Mouse (Mus musculus) myocyte (in vitro differentiated cells): ENCODE measurements at regions not wholly inside any gene's neighbourhood (a gene's known extent, or its start where the extent isn't known, plus 50 kb on each side); places are given as distances from the start of the nearest gene placed in this dataset.
A peak's percentile ranks its signal among the peaks of the same experiment; 100 is the strongest.

Experiments used
- H3K27me3 ChIP-seq: one replicate; pipeline ENCODE4 v1.6.1; 2011; ENCODE audit not compliant: control insufficient read depth, insufficient read depth, insufficient read length
- H3K36me3 ChIP-seq: one replicate; pipeline ENCODE4 v1.6.1; 2011; ENCODE audit not compliant: control insufficient read depth, insufficient read depth
- H3K4me2 ChIP-seq: one replicate; pipeline ENCODE4 v1.6.1; 2011; ENCODE audit warnings: low read depth, control low read depth
- H3K4me3 ChIP-seq: one replicate; pipeline ENCODE4 v1.5.1; 2011; ENCODE audit warnings: mild to moderate bottlenecking, control low read depth, moderate library complexity
- H3K79me2 ChIP-seq: one replicate; pipeline ENCODE4 v1.6.1; 2011; ENCODE audit not compliant: control insufficient read depth, insufficient read depth
- H3ac ChIP-seq: one replicate; pipeline ENCODE4 v1.6.1; 2011; ENCODE audit not compliant: control insufficient read depth, insufficient read length
- CEBPB ChIP-seq: IDR thresholded peaks from 2 replicates; pipeline ENCODE4 v1.6.1; 2011; ENCODE audit warnings: mild to moderate bottlenecking, moderate library complexity; ENCODE audit not compliant: poor library complexity, insufficient read depth, severe bottlenecking
- E2F4 ChIP-seq: IDR thresholded peaks from one replicate; pipeline ENCODE4 v1.6.1; 2011; ENCODE audit warnings: mild to moderate bottlenecking, control low read depth, moderate library complexity; ENCODE audit not compliant: insufficient read depth
- MAX ChIP-seq: IDR thresholded peaks from one replicate; pipeline ENCODE4 v1.6.1; 2011; ENCODE audit warnings: low read depth, mild to moderate bottlenecking, control low read depth
- MYOD1 ChIP-seq, 3 experiments: IDR thresholded peaks; one replicate each; pipeline ENCODE4 v1.6.1; 2011; ENCODE audit warnings: control low read depth in 2 of 3, low read depth in 2 of 3, mild to moderate bottlenecking in 2 of 3, moderate library complexity in 1 of 3; ENCODE audit not compliant: insufficient read length in 2 of 3, control insufficient read depth in 1 of 3
- MYOG ChIP-seq, 3 experiments: IDR thresholded peaks; one replicate each; pipeline ENCODE4 v1.6.1; 2011; ENCODE audit warnings: control low read depth in 2 of 3, low read depth in 2 of 3, mild to moderate bottlenecking in 2 of 3; ENCODE audit not compliant: insufficient read length in 2 of 3, control insufficient read depth in 1 of 3, insufficient read depth in 1 of 3
- POLR2A ChIP-seq: IDR thresholded peaks from one replicate; pipeline ENCODE4 v1.6.1; 2011; ENCODE audit warnings: low read depth, mild to moderate bottlenecking, control low read depth, moderate library complexity; ENCODE audit not compliant: insufficient read length
- POLR2AphosphoS2 ChIP-seq: IDR thresholded peaks from one replicate; pipeline ENCODE4 v1.6.1; 2011; ENCODE audit warnings: low read depth, control low read depth; ENCODE audit not compliant: insufficient read length
- REST ChIP-seq: IDR thresholded peaks from one replicate; pipeline ENCODE4 v1.6.1; 2011; ENCODE audit warnings: mild to moderate bottlenecking, control low read depth, moderate library complexity; ENCODE audit not compliant: insufficient read depth, insufficient read length
- SRF ChIP-seq: IDR thresholded peaks from one replicate; pipeline ENCODE4 v1.6.1; 2011; ENCODE audit warnings: low read depth; ENCODE audit not compliant: control insufficient read depth, insufficient read length
- TCF12 ChIP-seq: IDR thresholded peaks from one replicate; pipeline ENCODE4 v1.6.1; 2011; ENCODE audit warnings: mild to moderate bottlenecking, control low read depth; ENCODE audit not compliant: poor library complexity, insufficient read depth, severe bottlenecking
- TCF3 ChIP-seq: IDR thresholded peaks from one replicate; pipeline ENCODE4 v1.6.1; 2011; ENCODE audit warnings: low read depth, control low read depth; ENCODE audit not compliant: insufficient read length
- USF1 ChIP-seq: IDR thresholded peaks from one replicate; pipeline ENCODE4 v1.6.1; 2011; ENCODE audit warnings: low read depth, mild to moderate bottlenecking, control low read depth, moderate library complexity

GRCm38 (mm10) chr1:91670980-91671379 is 130.3 kb upstream of the Twist2 start:
- Histone ChIP-seq H3K79me2 (no peaks in the 10 kb centered on the region), H3K36me3 (no peaks in the 10 kb centered on the region), H3K4me3 (no peak overlapping the region)

GRCm38 (mm10) chr1:91674082-91674655 is 127.1 kb upstream of the Twist2 start:
- Histone ChIP-seq H3K36me3 (no peaks in the 10 kb centered on the region), H3K79me2 (no peaks in the 10 kb centered on the region), H3K27me3 (no peaks in the 10 kb centered on the region), H3K4me3 (no peak overlapping the region), H3K4me2 (no peak overlapping the region), H3ac (no peak overlapping the region)
- TF ChIP-seq CEBPB (peak; percentile 66; the same call in 1 of the 2 replicates), MYOG (IDR thresholded peaks at IDR 0.05; ENCODE audit: control insufficient read depth in 1 of 3, insufficient read depth in 1 of 3, insufficient read length in 2 of 3, low read depth in 2 of 3) (no peak), REST (no peak), SRF (no peak), USF1 (peak; percentile 53)

More at GRCm38 (mm10) chr1:91670980-91671379, 130.3 kb upstream of the Twist2 start:
- H3K27me3 ChIP-seq: no peaks in the 10 kb centered on the region
- no peak overlapping the region for H3K4me2 ChIP-seq
- no peak overlapping the region for H3ac ChIP-seq
- TF ChIP-seq MYOD1 (IDR thresholded peaks at IDR 0.05; ENCODE audit: control insufficient read depth in 1 of 3, insufficient read length in 2 of 3, low read depth in 2 of 3): peak in 1 of 3 experiments; percentile 32
- peak in 1 of 3 experiments; percentile 32 for TF ChIP-seq MYOG (IDR thresholded peaks at IDR 0.05; ENCODE audit: control insufficient read depth in 1 of 3, insufficient read depth in 1 of 3, insufficient read length in 2 of 3, low read depth in 2 of 3)
- no peak for TF ChIP-seq TCF3

- Histone ChIP-seq H3K4me2 (no peak overlapping the region), H3K27me3 (no peaks in the 10 kb centered on the region), H3K79me2 (no peaks in the 10 kb centered on the region), H3K36me3 (no peaks in the 10 kb centered on the region), H3K4me3 (no peak overlapping the region), H3ac (no peak overlapping the region)
- TF ChIP-seq POLR2A (no peak), USF1 (no peak), REST (no peak), TCF12 (no peak), CEBPB (peak; percentile 92), MYOG (IDR thresholded peaks at IDR 0.05; ENCODE audit: control insufficient read depth in 1 of 3, insufficient read depth in 1 of 3, insufficient read length in 2 of 3, low read depth in 2 of 3) (no peak), TCF3 (no peak), SRF (no peak), MYOD1 (IDR thresholded peaks at IDR 0.05; ENCODE audit: control insufficient read depth in 1 of 3, insufficient read length in 2 of 3, low read depth in 2 of 3) (peak in 1 of 3 experiments; percentile 31), MAX (no peak), POLR2AphosphoS2 (no peak), E2F4 (no peak)
Measured at GRCm38 (mm10) chr1:91677062-91677461, 124.2 kb upstream of the Twist2 start.

- Histone ChIP-seq H3ac (no peak overlapping the region), H3K27me3 (no peaks in the 10 kb centered on the region), H3K79me2 (no peaks in the 10 kb centered on the region), H3K4me3 (no peak overlapping the region), H3K36me3 (no peaks in the 10 kb centered on the region), H3K4me2 (no peak overlapping the region)
- TF ChIP-seq TCF12 (no peak), USF1 (no peak), TCF3 (no peak), MYOD1 (IDR thresholded peaks at IDR 0.05; ENCODE audit: control insufficient read depth in 1 of 3, insufficient read length in 2 of 3, low read depth in 2 of 3) (no peak), SRF (no peak), REST (no peak), POLR2A (no peak), POLR2AphosphoS2 (no peak), MYOG (IDR thresholded peaks at IDR 0.05; ENCODE audit: control insufficient read depth in 1 of 3, insufficient read depth in 1 of 3, insufficient read length in 2 of 3, low read depth in 2 of 3) (no peak), E2F4 (no peak), MAX (no peak), CEBPB (no peak)
Measured at GRCm38 (mm10) chr1:91678789-91679188, 122.5 kb upstream of the Twist2 start.

GRCm38 (mm10) chr1:91685031-91685430 is 116.2 kb upstream of the Twist2 start:
- Histone ChIP-seq H3K4me2 (no peak overlapping the region), H3ac (no peak overlapping the region), H3K36me3 (no peaks in the 10 kb centered on the region), H3K4me3 (no peak overlapping the region), H3K27me3 (no peaks in the 10 kb centered on the region), H3K79me2 (no peaks in the 10 kb centered on the region)
- no peak for TF ChIP-seq MAX
- TF ChIP-seq TCF12: no peak
- TF ChIP-seq POLR2AphosphoS2: no peak
- no peak for TF ChIP-seq CEBPB
- TF ChIP-seq TCF3: no peak
- TF ChIP-seq E2F4: no peak
- no peak for TF ChIP-seq POLR2A
- no peak for TF ChIP-seq MYOG (IDR thresholded peaks at IDR 0.05; ENCODE audit: control insufficient read depth in 1 of 3, insufficient read depth in 1 of 3, insufficient read length in 2 of 3, low read depth in 2 of 3)
